Mouse (Mus musculus): ENCODE measurements around the gene Ulk2.

- TF ChIP-seq CTCF (IDR thresholded peaks at IDR 0.05; ENCODE audit: borderline replicate concordance, insufficient read depth, low read depth, low read length) (no peak), POLR2A (IDR thresholded peaks at IDR 0.05; ENCODE audit: borderline replicate concordance, insufficient read depth, low read length) (no peak)
These were observed 80.2 kb downstream of the Ulk2 start for GRCm38 (mm10) chr11:61774551-61775149.

Data from cerebellum, adult 2 months (tissue).